Mouse (Mus musculus) liver, embryonic 14.5 days (tissue): ENCODE measurements around the gene Aqp11. TPM values are rescaled to one million over a fixed set of nuclear protein-coding genes. Genes with fewer than 3 reads are reported as not detected.

Experiments used
- ATAC-seq: fragments of 200-750 bp; cut with Nextera tagmentation; 2 replicates; pipeline ENCODE4 v1.8.0; 2017; ENCODE audit warnings: moderate number of reproducible peaks, mild to moderate bottlenecking, moderate library complexity; ENCODE audit not compliant: insufficient read depth
- DNase-seq, 3 experiments: peaks; one replicate each; pipeline ENCODE4 v3.0.0-alpha.2; 2012 to 2013; ENCODE audit warnings: low read depth in 3 of 3, low spot score in 3 of 3
- H3K27ac ChIP-seq: fragments of 300-500 bp; sonication (generic); 2 replicates; pipeline ENCODE4 v1.5.1; 2014; ENCODE audit warnings: moderate library complexity, mild to moderate bottlenecking, control low read depth, inconsistent platforms
- H3K27me3 ChIP-seq: fragments of 300-500 bp; sonication (generic); 2 replicates; pipeline ENCODE4 v1.6.1; 2014; ENCODE audit warnings: mild to moderate bottlenecking, low read length, moderate library complexity; ENCODE audit not compliant: control insufficient read depth, insufficient read depth
- H3K36me3 ChIP-seq: fragments of 300-500 bp; sonication (generic); replicated peaks from 2 replicates; pipeline ENCODE4 v1.6.1; 2014; ENCODE audit warnings: low read depth; ENCODE audit not compliant: control insufficient read depth, insufficient read depth
- H3K4me1 ChIP-seq, 2 experiments: fragments of 200-500 bp in 1 of 2; fragments of 300-500 bp in 1 of 2; sonication (generic) in 1 of 2; replicated peaks; 2 replicates each; pipeline ENCODE4 v1.6.1; 2012 to 2014; ENCODE audit warnings: antibody characterized with exemption in 1 of 2, inconsistent platforms in 1 of 2, low read length in 1 of 2; ENCODE audit not compliant: control insufficient read depth in 2 of 2, insufficient read depth in 2 of 2
- H3K4me2 ChIP-seq: fragments of 300-500 bp; sonication (generic); 2 replicates; pipeline ENCODE4 v1.6.1; 2014; ENCODE audit warnings: low read depth, mild to moderate bottlenecking, control low read depth, moderate library complexity
- H3K4me3 ChIP-seq, 2 experiments: fragments of 200-500 bp in 1 of 2; fragments of 300-500 bp in 1 of 2; sonication (generic) in 1 of 2; 2 replicates each; pipeline ENCODE4 v1.5.1; 2012 to 2014; ENCODE audit warnings: low read depth in 2 of 2, low read length in 2 of 2, mild to moderate bottlenecking in 2 of 2, control low read depth in 1 of 2, inconsistent platforms in 1 of 2, moderate library complexity in 1 of 2; ENCODE audit not compliant: insufficient read depth in 1 of 2
- H3K9ac ChIP-seq: fragments of 300-500 bp; sonication (generic); replicated peaks from 2 replicates; pipeline ENCODE4 v1.6.1; 2014; ENCODE audit warnings: mild to moderate bottlenecking, control low read depth, moderate library complexity
- H3K9me3 ChIP-seq: fragments of 300-500 bp; sonication (generic); 2 replicates; pipeline ENCODE4 v1.6.1; 2016; ENCODE audit warnings: low read length, mixed read lengths; ENCODE audit not compliant: control insufficient read depth
- CTCF ChIP-seq: IDR thresholded peaks from 2 replicates; pipeline ENCODE4 v1.5.1; 2016; ENCODE audit warnings: antibody characterized with exemption, low read depth, control low read depth
- EP300 ChIP-seq: IDR thresholded peaks from 2 replicates; pipeline ENCODE4 v1.6.1; 2016; ENCODE audit warnings: antibody characterized with exemption, low read depth
- WGBS: fragments of 180-500 bp; shearing (Covaris S2); extraction: QIAGEN DNeasy Blood & Tissue Kit; methylation state at CpG from one replicate; pipeline ENCODE4 v1.1.7; 2014; ENCODE audit not compliant: insufficient replicate concordance; 5-methylcytosine and 5-hydroxymethylcytosine counted together
- polyA plus RNA-seq, 2 experiments: library from polyadenylated mRNA; depleted of rRNA in 1 of 2; stranded (reverse) in 1 of 2; unstranded in 1 of 2; fragments of >200 nt; fragmentation: Nextera tagmentation in 1 of 2; extraction: Ambion mirVana in 1 of 2; gene quantifications; 2 replicates each; pipeline versions ENCODE4 v1.2.1 to v1.2.3; 2012 to 2014

Gene Aqp11
- polyA plus RNA-seq, 2 experiments: 7.4 to 22.3 TPM

DNA sequence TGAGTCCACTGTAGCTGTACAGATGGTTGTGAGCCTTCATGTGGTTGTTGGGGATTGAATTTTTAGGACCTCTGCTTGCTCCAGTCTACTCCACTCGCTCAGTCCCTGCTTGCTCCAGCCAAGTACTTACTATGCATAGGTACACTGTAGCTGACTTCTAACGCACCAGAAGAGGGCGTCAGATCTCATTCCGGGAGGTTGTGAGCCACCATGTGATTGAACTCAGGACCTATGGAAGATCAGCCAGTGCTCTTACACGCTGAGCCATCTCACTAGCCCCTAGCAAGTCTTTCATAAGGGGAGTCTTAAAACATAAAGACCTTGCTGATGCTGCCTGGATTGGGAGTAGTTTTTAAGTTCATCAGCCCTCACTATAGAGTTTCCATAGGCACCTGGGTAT, 18.0 kb downstream of the Aqp11 start:
- no peak overlapping the region for H3K27ac ChIP-seq
- H3K4me3 ChIP-seq: no peak overlapping the region
- DNase-seq (no peak), ATAC-seq (no peak)
- TF ChIP-seq CTCF: no peak
- no peak for TF ChIP-seq EP300
- WGBS: 79% methylated on average over 5 of the region's 5 CpGs
- peaks cover 9% of the 10 kb centered on the region for H3K36me3 ChIP-seq
- H3K9ac ChIP-seq: no peak overlapping the region
- H3K4me1 ChIP-seq: peaks cover 0 to 4% of the 10 kb centered on the region in 2 experiments; a peak in 1 of 4 replicates
- H3K4me2 ChIP-seq: no peak overlapping the region
- no peaks in the 10 kb centered on the region for H3K9me3 ChIP-seq
- no peaks in the 10 kb centered on the region for H3K27me3 ChIP-seq

DNA sequence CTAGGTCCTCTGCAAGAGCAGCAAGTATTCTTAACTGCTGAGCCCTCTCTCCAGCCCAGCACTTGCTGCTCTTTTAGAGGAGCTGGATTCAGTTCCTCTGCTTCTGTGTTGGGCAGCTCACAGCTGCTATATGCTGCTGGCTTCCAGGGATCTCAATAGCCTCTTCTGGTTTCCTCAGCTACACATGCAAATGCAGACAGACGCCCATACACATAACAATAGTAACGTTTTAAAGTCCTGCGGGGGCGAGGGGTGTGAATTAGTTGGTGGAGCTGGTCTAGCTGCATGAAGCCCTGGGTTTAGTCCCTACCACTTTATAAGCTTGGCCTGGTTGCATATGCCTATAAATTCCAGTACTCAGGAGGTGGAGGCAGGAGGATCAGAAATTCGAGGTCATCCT, 19.0 kb downstream of the Aqp11 start:
- Histone ChIP-seq H3K36me3 (peaks cover 19% of the 10 kb centered on the region), H3K27me3 (no peaks in the 10 kb centered on the region), H3K9ac (no peak overlapping the region), H3K4me1 (peaks cover 0 to 4% of the 10 kb centered on the region in 2 experiments; a peak in 1 of 4 replicates), H3K9me3 (no peaks in the 10 kb centered on the region), H3K4me3 (no peak overlapping the region), H3K4me2 (no peak overlapping the region), H3K27ac (no peak overlapping the region)
- no peak for DNase-seq
- no peak for ATAC-seq
- WGBS: 75% methylated on average over 5 of the region's 5 CpGs
- TF ChIP-seq CTCF (no peak), EP300 (no peak)

DNA sequence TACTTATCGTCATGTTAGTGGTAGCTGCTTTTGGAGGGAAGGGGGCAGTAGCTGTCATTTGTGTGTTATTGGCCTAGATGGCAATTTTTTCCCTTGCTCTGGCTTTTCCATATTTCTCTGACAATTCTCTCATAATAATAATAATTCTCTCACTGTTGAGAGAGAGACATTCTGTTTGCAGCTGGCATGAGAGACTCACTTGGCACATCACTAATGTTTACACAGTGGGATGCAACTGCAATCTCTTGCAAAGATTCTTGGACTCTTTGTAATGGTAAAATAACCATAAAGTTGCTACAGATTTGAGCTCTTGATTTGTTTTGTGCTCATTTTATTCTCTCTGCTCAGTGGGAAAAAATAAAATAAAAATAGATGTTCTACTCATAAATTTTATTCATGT, 20.8 kb downstream of the Aqp11 start:
- DNase-seq: no peak
- Histone ChIP-seq H3K9me3 (no peaks in the 10 kb centered on the region), H3K9ac (no peak overlapping the region), H3K4me2 (no peak overlapping the region), H3K36me3 (peaks cover 25% of the 10 kb centered on the region), H3K27me3 (no peaks in the 10 kb centered on the region), H3K4me3 (no peak overlapping the region), H3K4me1 (no peaks in the 10 kb centered on the region), H3K27ac (no peak overlapping the region)
- TF ChIP-seq EP300 (no peak), CTCF (no peak)
- no peak for ATAC-seq
- 83% methylated on average over 1 of the region's 1 CpGs for WGBS

DNA sequence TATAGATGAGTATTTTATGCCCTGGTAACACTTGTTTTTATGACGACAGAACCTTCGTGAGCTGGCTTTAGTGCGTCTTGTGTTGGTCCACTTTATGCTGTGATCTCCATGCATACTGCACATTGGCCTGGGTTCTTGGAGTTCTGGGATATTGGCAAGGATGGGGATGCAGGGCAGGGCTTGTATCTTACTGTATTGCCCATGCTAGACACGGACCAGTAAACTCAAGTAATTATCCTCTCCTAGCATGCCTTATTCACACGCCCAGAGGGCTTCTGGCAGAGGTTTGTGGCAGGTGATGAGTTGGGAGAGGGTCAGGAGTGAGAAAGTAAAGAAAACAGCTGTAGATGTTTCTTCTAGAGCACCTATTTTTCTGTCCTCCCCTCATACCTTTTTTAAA, 23.4 kb downstream of the Aqp11 start:
- Histone ChIP-seq H3K27ac (no peak overlapping the region), H3K36me3 (peaks cover 26% of the 10 kb centered on the region), H3K4me3 (no peak overlapping the region), H3K9me3 (no peaks in the 10 kb centered on the region), H3K4me1 (no peaks in the 10 kb centered on the region), H3K4me2 (no peak overlapping the region), H3K27me3 (no peaks in the 10 kb centered on the region), H3K9ac (no peak overlapping the region)
- ATAC-seq (no peak), DNase-seq (no peak)
- WGBS: 80% methylated on average over 5 of the region's 5 CpGs
- TF ChIP-seq CTCF (no peak), EP300 (no peak)

DNA sequence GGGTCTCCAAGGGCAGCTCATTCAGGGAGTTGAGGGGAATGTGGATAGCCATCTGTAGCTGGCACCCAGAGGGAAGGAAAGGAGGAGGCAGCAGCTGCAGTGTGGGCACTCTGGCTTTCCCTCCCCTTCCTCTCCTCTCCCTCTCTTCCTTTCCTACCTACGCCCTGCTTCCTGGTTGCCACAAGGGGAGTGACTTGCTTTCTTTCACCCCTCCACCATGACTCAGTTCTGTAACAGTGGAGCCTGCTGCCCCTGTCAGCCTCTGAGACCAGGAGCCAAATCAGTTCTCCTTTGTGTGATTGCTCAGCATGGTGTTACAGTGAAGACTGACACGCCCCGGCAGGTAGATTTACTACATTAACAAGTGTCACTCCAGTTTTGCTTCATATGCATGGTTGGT, 28.9 kb downstream of the Aqp11 start:
- H3K36me3 ChIP-seq: peaks cover 10% of the 10 kb centered on the region
- H3K4me3 ChIP-seq: no peak overlapping the region
- no peak overlapping the region for H3K9ac ChIP-seq
- TF ChIP-seq EP300 (no peak), CTCF (no peak)
- ATAC-seq (no peak), DNase-seq (no peak)
- no peak overlapping the region for H3K27ac ChIP-seq
- H3K9me3 ChIP-seq: no peaks in the 10 kb centered on the region
- WGBS: 63% methylated on average over 3 of the region's 3 CpGs
- H3K27me3 ChIP-seq: no peaks in the 10 kb centered on the region
- H3K4me2 ChIP-seq: no peak overlapping the region
- no peaks in the 10 kb centered on the region for H3K4me1 ChIP-seq
